Mouse (Mus musculus) kidney, adult 8-10 months (tissue): ENCODE measurements at regions not wholly inside any gene's neighbourhood (a gene's known extent, or its start where the extent isn't known, plus 50 kb on each side); places are given as distances from the start of the nearest gene placed in this dataset.
A peak's percentile ranks its signal among the peaks of the same experiment; 100 is the strongest.

ENCODE experiments used
- DNase-seq, 2 experiments: peaks; one replicate each; pipeline ENCODE4 v3.0.0; 2022

- DNase-seq = no peak
Observed at GRCm38 (mm10) chr15:96768301-96768993, 68.9 kb upstream of the Slc38a2 start.

GRCm38 (mm10) chr15:96767188-96767587, 67.7 kb upstream of the Slc38a2 start:
- DNase-seq = no peak

- DNase-seq = no peak
Observed at GRCm38 (mm10) chr15:96766238-96766637, 66.7 kb upstream of the Slc38a2 start.

- no peak for DNase-seq
Observed at GRCm38 (mm10) chr15:96763611-96764010, 64.1 kb upstream of the Slc38a2 start.

- no peak for DNase-seq
Observed at GRCm38 (mm10) chr15:96759078-96759995, 59.8 kb upstream of the Slc38a2 start.

- no peak for DNase-seq
Observed at GRCm38 (mm10) chr15:96757446-96758198, 58.1 kb upstream of the Slc38a2 start.

GRCm38 (mm10) chr15:96756456-96756855, 56.9 kb upstream of the Slc38a2 start:
- DNase-seq = no peak

GRCm38 (mm10) chr15:96755951-96756350, 56.4 kb upstream of the Slc38a2 start:
- peak in 1 of 2 experiments; percentile 46 for DNase-seq

- no peak for DNase-seq
Observed at GRCm38 (mm10) chr15:96755322-96755942, 55.9 kb upstream of the Slc38a2 start.

GRCm38 (mm10) chr15:96754079-96754478, 54.5 kb upstream of the Slc38a2 start:
- no peak for DNase-seq

- DNase-seq = no peak
Observed at GRCm38 (mm10) chr15:96752719-96753118, 53.2 kb upstream of the Slc38a2 start.

GRCm38 (mm10) chr15:96752062-96752358, 52.5 kb upstream of the Slc38a2 start:
- DNase-seq = no peak

GRCm38 (mm10) chr15:96751243-96752061, 51.9 kb upstream of the Slc38a2 start:
- DNase-seq = no peak

- no peak for DNase-seq
Observed at GRCm38 (mm10) chr15:96749534-96750256, 50.2 kb upstream of the Slc38a2 start.
